Mouse (Mus musculus) spleen, embryonic (tissue): ENCODE results near the gene Bcl7c.
"Not testable (repeated sequence)": the region's sequence is repeated elsewhere in the genome, so short reads cannot be mapped to it uniquely, and the experiment has no call there.

ENCODE experiments used
- CTCF ChIA-PET: fragments of 350-600 bp; sonication (Branson Sonifier 250); formaldehyde crosslinking; loops from one replicate; lab custom pipeline; 2022; lab: Charles Lee

The Bcl7c gene

DNA sequence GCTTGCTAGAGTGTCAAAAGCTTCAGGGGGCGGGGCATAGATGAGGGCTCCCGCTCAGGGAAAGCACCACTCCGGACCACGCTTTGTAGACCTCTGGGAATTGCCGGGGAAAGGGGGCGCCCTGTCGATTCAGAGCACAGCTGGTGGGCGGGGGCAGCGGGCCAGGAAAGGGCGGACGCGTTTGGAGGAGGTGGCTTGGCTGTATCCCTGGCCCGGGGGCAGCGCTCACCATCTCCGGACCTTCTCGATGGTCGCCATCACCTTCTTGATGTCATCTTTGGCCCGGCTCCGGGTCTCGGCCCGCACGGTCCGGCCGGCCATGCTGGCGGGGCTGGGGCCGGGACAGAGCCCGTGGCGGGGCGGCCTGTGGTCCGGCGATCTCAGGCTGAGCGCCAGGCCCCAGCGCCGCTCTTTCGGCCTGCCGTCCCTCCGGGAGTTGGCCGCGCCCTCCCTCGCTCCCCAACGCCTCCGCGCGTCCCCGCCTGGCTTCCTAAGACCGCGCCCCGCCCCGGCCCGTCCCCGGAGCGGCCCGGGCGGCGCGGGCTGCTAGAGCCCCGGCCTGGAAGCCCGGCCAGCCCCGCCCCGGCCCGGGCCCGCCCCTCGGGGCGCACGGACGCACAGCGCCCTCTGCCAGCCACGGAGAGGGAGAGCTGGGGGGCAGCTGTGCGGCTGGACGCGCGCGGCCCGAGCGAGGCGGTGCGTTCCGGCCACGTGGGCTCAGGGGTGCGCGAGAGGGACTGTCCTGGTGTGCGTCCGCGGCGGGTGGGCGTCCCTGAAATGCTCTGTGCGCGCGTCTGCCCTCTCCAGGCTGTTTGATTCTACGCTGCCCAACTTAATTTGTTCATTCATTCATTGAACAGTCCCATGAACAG lies at the start of gene Bcl7c:
Bcl7c (minus strand) TSS at position 727 of the 872 bp plus-strand sequence.
- CTCF ChIA-PET, result no interaction called here

- CTCF ChIA-PET, result no interaction called here
These were observed 45.0 kb upstream of the Bcl7c start for GRCm38 (mm10) chr7:127753741-127754140.

DNA sequence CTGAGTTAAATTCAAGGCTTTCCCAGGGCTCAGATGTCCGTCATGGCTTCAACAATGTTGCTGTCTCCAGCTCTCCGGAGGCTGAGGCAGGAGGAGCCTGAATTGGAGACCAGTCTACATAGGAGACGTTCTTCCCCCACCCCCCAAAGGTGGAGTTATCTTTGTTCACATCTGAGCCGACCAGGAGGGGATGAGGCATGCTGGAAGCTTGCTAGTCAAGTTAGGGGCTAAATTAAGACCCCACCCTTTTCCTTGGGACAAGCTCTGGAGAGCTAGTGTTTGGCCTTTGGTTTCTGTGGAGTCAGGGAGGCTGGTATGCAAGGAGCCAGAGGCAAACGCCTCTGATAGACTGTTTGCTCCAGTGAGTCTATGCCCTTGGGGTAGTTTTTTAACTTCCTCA lies 44.4 kb upstream of the Bcl7c start:
- CTCF ChIA-PET, result no interaction called here

DNA sequence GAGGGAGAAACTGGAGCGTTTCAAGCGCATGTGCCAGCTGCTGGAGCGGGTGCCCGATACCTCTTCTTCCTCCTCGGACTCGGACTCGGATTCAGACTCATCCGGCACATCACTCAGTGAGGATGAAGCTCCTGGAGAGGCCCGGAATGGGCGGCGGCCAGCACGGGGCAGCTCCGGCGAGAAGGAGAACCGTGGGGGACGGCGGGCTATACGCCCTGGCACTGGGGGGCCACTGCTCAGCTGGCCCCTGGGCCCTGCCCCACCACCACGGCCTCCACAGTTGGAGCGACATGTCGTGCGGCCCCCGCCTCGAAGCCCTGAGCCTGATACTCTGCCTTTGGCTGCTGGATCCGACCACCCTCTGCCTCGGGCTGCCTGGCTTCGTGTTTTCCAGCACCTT lies 43.3 kb upstream of the Bcl7c start:
- CTCF ChIA-PET, result interaction anchor here (0.6 kb wide), 2 partner anchors 425 to 774 kb away, joined by 3 to 10 read pairs; no protein-coding TSS in a partner anchor

DNA sequence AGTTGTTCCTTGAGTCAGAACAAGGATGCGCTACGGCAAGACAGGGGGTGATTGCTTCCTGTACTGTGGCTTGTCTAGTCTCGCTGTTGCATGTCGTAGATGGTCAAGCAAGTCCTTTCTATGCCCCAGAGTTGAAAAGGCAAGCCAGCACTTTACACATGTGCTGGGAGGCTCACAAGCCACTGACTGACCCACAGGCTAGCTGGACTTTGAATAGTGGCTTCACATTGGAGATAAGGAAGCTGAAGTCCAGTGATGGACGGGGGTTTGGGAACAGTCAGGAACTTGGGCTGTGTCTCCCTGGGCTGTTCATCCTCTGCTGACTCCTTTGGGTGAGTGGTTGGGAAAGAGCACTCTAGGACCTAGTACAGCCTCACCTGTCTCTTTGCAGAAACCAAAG lies 42.9 kb upstream of the Bcl7c start:
- CTCF ChIA-PET, result interaction anchor here (0.6 kb wide), 2 partner anchors 425 to 774 kb away, joined by 3 to 10 read pairs; no protein-coding TSS in a partner anchor

GRCm38 (mm10) chr7:127750131-127751127 lies 41.7 kb upstream of the Bcl7c start:
- CTCF ChIA-PET, result no interaction called here

- CTCF ChIA-PET, result no interaction called here
These were observed 39.5 kb upstream of the Bcl7c start for GRCm38 (mm10) chr7:127748235-127748560.

DNA sequence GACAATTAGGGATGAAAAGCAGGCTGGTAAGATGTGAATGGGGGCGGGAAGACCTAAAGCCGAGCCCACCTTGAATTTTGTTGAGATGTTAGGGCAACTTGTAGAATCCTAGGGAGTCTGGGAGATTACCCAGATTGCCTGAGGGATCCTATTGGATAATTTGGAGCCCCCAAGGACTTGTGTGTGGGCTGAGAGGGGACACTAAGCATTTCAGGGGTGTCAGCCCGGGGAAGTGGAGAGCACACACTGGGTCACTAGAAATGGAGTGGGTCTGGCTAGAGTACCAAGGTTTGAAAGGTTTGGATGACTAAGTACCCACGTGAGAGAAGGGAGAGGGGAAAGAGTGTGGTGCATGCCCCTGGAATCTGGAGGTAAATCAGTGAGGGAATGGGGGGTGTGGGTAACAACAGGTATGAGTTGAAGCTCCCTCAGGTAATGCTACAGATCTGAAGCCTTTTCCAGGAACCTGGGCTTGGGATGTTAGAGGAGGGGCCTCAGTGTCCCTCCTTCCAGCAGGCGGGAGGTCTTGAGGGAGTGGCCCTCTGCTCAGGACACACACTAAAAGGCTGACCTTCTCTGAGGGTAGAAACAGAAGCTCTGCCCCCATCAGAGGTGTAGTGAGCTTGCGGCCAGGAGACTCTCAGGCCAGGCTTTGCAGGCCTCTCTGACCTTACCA lies 39.0 kb upstream of the Bcl7c start:
- CTCF ChIA-PET, result no interaction called here

- CTCF ChIA-PET, result no interaction called here
These were observed 38.1 kb upstream of the Bcl7c start for GRCm38 (mm10) chr7:127746494-127747491.

- CTCF ChIA-PET, result no interaction called here
These were observed 37.1 kb upstream of the Bcl7c start for GRCm38 (mm10) chr7:127745652-127746493.

GRCm38 (mm10) chr7:127745251-127745651 lies 36.5 kb upstream of the Bcl7c start:
- CTCF ChIA-PET, result no interaction called here

DNA sequence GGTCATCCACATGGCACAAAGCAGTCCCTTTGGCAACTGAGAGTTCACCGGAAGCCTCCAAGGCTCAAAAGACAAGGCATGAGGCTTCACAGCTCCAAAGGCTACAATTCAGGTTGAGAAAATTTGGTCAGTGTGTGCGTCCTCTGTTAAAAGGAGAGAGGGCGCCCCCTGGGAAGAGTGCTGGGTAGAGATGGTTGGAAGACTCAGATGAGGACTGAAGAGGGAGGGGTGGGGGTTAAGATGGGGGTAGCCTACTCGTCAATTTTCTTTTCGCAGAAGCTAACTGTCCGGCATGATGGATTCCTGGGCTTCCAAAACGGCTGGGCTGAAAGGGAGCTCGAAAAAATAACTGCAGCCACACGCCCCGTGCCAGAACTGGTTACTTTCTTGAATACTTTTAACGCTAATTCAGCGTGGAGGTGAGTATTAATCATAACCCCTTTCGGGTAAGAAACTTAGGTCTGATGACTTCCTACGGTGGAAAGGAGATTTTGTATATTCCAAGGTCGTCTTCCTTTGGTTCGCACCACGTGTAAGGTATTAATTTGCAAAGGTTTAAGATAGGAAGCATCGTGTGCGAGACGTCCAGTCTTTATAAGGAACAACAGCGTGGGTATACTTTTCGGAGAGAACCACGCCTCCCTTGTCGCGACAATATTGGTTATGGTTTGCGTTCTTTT lies 35.8 kb upstream of the Bcl7c start, which contains the start of gene Fbxl19:
Fbxl19 (plus strand) TSS at position 178 of the 680 bp plus-strand sequence.
- CTCF ChIA-PET, result interaction anchor here (0.6 to 1.1 kb wide), 2 partner anchors 14 to 177 kb away, joined by 3 to 9 read pairs; no protein-coding TSS in a partner anchor

- CTCF ChIA-PET, result not testable (repeated sequence)
These were observed 23.3 kb upstream of the Bcl7c start, which contains the start of gene Ctf2 for GRCm38 (mm10) chr7:127732066-127732465. TSS of gene Ctf2 (minus strand) at chr7:127732166.

DNA sequence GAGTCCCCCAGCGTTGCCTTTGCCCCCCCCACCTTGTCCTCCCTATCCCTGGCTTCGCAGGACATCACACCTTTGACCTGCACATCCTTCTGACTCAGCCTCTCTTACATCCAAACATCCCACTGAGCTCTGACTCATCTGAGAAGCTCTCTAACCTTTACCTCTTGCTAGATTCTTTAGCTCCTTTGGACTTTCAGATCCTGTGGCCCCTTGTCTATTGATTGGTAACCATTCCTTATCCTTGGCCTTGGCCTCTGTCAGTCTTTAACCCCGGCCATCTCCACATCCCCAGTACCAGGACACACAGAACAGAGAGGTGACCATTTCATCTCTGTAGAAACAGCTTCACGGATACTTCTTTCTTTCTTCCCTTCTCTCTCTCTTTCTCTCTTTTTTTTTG lies 21.4 kb upstream of the Bcl7c start:
- CTCF ChIA-PET, result interaction anchor here (0.6 kb wide), 1 partner anchor 14 kb away, joined by 9 read pairs; the partner anchor contains the start of gene Fbxl19

GRCm38 (mm10) chr7:127727898-127728297 lies 19.2 kb upstream of the Bcl7c start:
- CTCF ChIA-PET, result no interaction called here

GRCm38 (mm10) chr7:127725924-127726323 lies 17.2 kb upstream of the Bcl7c start:
- CTCF ChIA-PET, result no interaction called here

- CTCF ChIA-PET, result no interaction called here
These were observed 16.8 kb upstream of the Bcl7c start for GRCm38 (mm10) chr7:127725490-127725889.

- CTCF ChIA-PET, result no interaction called here
These were observed 10.5 kb upstream of the Bcl7c start for GRCm38 (mm10) chr7:127719258-127719657.
